Mouse (Mus musculus) bone marrow macrophage, adult 2 months (primary cell): ENCODE measurements at regions not wholly inside any gene's neighbourhood (a gene's known extent, or its start where the extent isn't known, plus 50 kb on each side); places are given as distances from the start of the nearest gene placed in this dataset.

Source experiments
- H3K27ac ChIP-seq: 2 replicates; pipeline ENCODE4 v1.5.1; 2012; ENCODE audit warnings: low read depth, low read length; ENCODE audit not compliant: insufficient read depth
- H3K4me1 ChIP-seq: 2 replicates; pipeline ENCODE4 v1.6.1; 2012; ENCODE audit warnings: low read length; ENCODE audit not compliant: control insufficient read depth, insufficient read depth
- H3K4me3 ChIP-seq: 2 replicates; pipeline ENCODE4 v1.5.1; 2012; ENCODE audit warnings: mild to moderate bottlenecking, low read length, moderate library complexity; ENCODE audit not compliant: insufficient read depth
- CTCF ChIP-seq: IDR thresholded peaks from 2 replicates; pipeline ENCODE4 v1.5.1; 2012; ENCODE audit warnings: low read depth, mild to moderate bottlenecking, low read length, moderate library complexity
- POLR2A ChIP-seq: IDR thresholded peaks from 2 replicates; pipeline ENCODE4 v1.6.1; 2012; ENCODE audit warnings: mild to moderate bottlenecking, low read depth, low read length, borderline replicate concordance

GRCm38 (mm10) chr12:8447612-8448011 is 52.2 kb downstream of the Rhob start:
- H3K4me1 ChIP-seq: peaks cover 29% of the 10 kb centered on the region
- no peak overlapping the region for H3K27ac ChIP-seq
- TF ChIP-seq CTCF (no peak), POLR2A (no peak)
- no peak overlapping the region for H3K4me3 ChIP-seq

GRCm38 (mm10) chr12:8447025-8447424 is 52.8 kb downstream of the Rhob start:
- no peak for TF ChIP-seq POLR2A
- no peak for TF ChIP-seq CTCF
- no peak overlapping the region for H3K27ac ChIP-seq
- peaks cover 28% of the 10 kb centered on the region for H3K4me1 ChIP-seq
- no peak overlapping the region for H3K4me3 ChIP-seq

- no peak for TF ChIP-seq POLR2A
- TF ChIP-seq CTCF: no peak
- H3K4me3 ChIP-seq: no peak overlapping the region
- no peak overlapping the region for H3K27ac ChIP-seq
- H3K4me1 ChIP-seq: peaks cover 16% of the 10 kb centered on the region
These were observed 54.6 kb downstream of the Rhob start for GRCm38 (mm10) chr12:8444975-8445853.

- H3K4me1 ChIP-seq: peaks cover 12% of the 10 kb centered on the region; the same call in 1 of the 2 replicates
- no peak overlapping the region for H3K27ac ChIP-seq
- no peak for TF ChIP-seq POLR2A
- TF ChIP-seq CTCF: no peak
- no peak overlapping the region for H3K4me3 ChIP-seq
These were observed 55.8 kb downstream of the Rhob start for GRCm38 (mm10) chr12:8443917-8444453.

- TF ChIP-seq POLR2A (no peak), CTCF (no peak)
- Histone ChIP-seq H3K4me1 (peaks cover 12% of the 10 kb centered on the region; the same call in 1 of the 2 replicates), H3K4me3 (no peak overlapping the region), H3K27ac (no peak overlapping the region)
These were observed 56.6 kb downstream of the Rhob start for GRCm38 (mm10) chr12:8443253-8443661.

GRCm38 (mm10) chr12:8441275-8441674 is 58.5 kb downstream of the Rhob start:
- peaks cover 25% of the 10 kb centered on the region for H3K4me1 ChIP-seq
- no peak overlapping the region for H3K4me3 ChIP-seq
- H3K27ac ChIP-seq: no peak overlapping the region
- TF ChIP-seq CTCF: no peak
- no peak for TF ChIP-seq POLR2A

- Histone ChIP-seq H3K4me3 (no peak overlapping the region), H3K27ac (no peak overlapping the region), H3K4me1 (peaks cover 31% of the 10 kb centered on the region)
- TF ChIP-seq POLR2A: no peak
- no peak for TF ChIP-seq CTCF
These were observed 59.4 kb downstream of the Rhob start for GRCm38 (mm10) chr12:8440373-8440772.

GRCm38 (mm10) chr12:8439957-8440356 is 59.9 kb downstream of the Rhob start:
- H3K27ac ChIP-seq: no peak overlapping the region
- no peak for TF ChIP-seq CTCF
- TF ChIP-seq POLR2A: no peak
- no peak overlapping the region for H3K4me3 ChIP-seq
- H3K4me1 ChIP-seq: peaks cover 34% of the 10 kb centered on the region

GRCm38 (mm10) chr12:8439486-8439885 is 60.3 kb downstream of the Rhob start:
- no peak overlapping the region for H3K4me3 ChIP-seq
- TF ChIP-seq POLR2A: no peak
- H3K27ac ChIP-seq: no peak overlapping the region
- peaks cover 34% of the 10 kb centered on the region for H3K4me1 ChIP-seq

- TF ChIP-seq CTCF (no peak), POLR2A (no peak)
- Histone ChIP-seq H3K4me1 (peaks cover 41% of the 10 kb centered on the region), H3K4me3 (no peak overlapping the region), H3K27ac (no peak overlapping the region)
These were observed 61.2 kb downstream of the Rhob start for GRCm38 (mm10) chr12:8438638-8439037.
